Mouse (Mus musculus) erythroblast, embryonic 14.5 days (primary cell): ENCODE results near the gene Ddr1.

Experiments
- GATA1 ChIP-seq: IDR thresholded peaks from 2 replicates; pipeline ENCODE4 v1.6.1; 2012; ENCODE audit warnings: low read length, inconsistent platforms, mixed read lengths
- TAL1 ChIP-seq: IDR thresholded peaks from 3 replicates; pipeline ENCODE4 v1.6.1; 2012; ENCODE audit warnings: low read length, inconsistent platforms, mixed read lengths

GRCm38 (mm10) chr17:35695289-35695688, 9.1 kb downstream of the Ddr1 start:
- TF ChIP-seq TAL1 (no peak), GATA1 (no peak)
